Mouse (Mus musculus) MEL (cell line): ENCODE measurements around the gene Bmp7. TPM values are rescaled to one million over a fixed set of nuclear protein-coding genes. Genes with fewer than 3 reads are reported as not detected.

ENCODE experiments used
- DNase-seq: peaks from one replicate; pipeline ENCODE4 v3.0.0; 2011; ENCODE audit warnings: low read depth, low spot score
- H3K27ac ChIP-seq: 2 replicates; pipeline ENCODE4 v1.5.1; 2012; ENCODE audit warnings: low read depth, mild to moderate bottlenecking, control low read depth, low read length, moderate library complexity; ENCODE audit not compliant: control insufficient read depth
- H3K27me3 ChIP-seq, 2 experiments: fragments of 150-350 bp in 1 of 2; sonication (generic) in 1 of 2; 2 replicates each; pipeline ENCODE4 v1.6.1; 2012; ENCODE audit warnings: low read length in 2 of 2, mild to moderate bottlenecking in 2 of 2, improper control_type of control experiment in 1 of 2, moderate library complexity in 1 of 2; ENCODE audit not compliant: insufficient read depth in 2 of 2, control insufficient read depth in 1 of 2
- H3K36me3 ChIP-seq, 2 experiments: 2 replicates each; pipeline ENCODE4 v1.6.1; 2012 to 2014; ENCODE audit warnings: low read length in 2 of 2, improper control_type of control experiment in 1 of 2, inconsistent platforms in 1 of 2, mild to moderate bottlenecking in 1 of 2; ENCODE audit not compliant: insufficient read depth in 2 of 2, control insufficient read depth in 1 of 2
- H3K4me1 ChIP-seq, 2 experiments: fragments of 150-350 bp in 1 of 2; sonication (generic) in 1 of 2; 2 replicates each; pipeline ENCODE4 v1.6.1; 2012; ENCODE audit warnings: low read length in 2 of 2, improper control_type of control experiment in 1 of 2, mild to moderate bottlenecking in 1 of 2; ENCODE audit not compliant: insufficient read depth in 2 of 2, control insufficient read depth in 1 of 2
- H3K4me3 ChIP-seq, 2 experiments: fragments of 150-350 bp in 1 of 2; sonication (generic) in 1 of 2; 2 replicates each; pipeline ENCODE4 v1.5.1; 2012; ENCODE audit warnings: low read depth in 2 of 2, low read length in 2 of 2, mild to moderate bottlenecking in 2 of 2, moderate library complexity in 2 of 2, control low read depth in 1 of 2, improper control_type of control experiment in 1 of 2; ENCODE audit not compliant: control insufficient read depth in 1 of 2, insufficient read depth in 1 of 2
- H3K79me2 ChIP-seq: 2 replicates; pipeline ENCODE4 v1.6.1; 2012; ENCODE audit warnings: mild to moderate bottlenecking, low read length, moderate library complexity; ENCODE audit not compliant: control insufficient read depth, poor library complexity, insufficient read depth
- H3K9ac ChIP-seq: 2 replicates; pipeline ENCODE4 v1.6.1; 2012; ENCODE audit warnings: low read depth, mild to moderate bottlenecking, control low read depth, low read length, moderate library complexity; ENCODE audit not compliant: control insufficient read depth, poor library complexity, severe bottlenecking
- H3K9me3 ChIP-seq: fragments of 150-350 bp; sonication (generic); replicated peaks from 2 replicates; pipeline ENCODE4 v1.6.1; 2012; ENCODE audit warnings: mild to moderate bottlenecking, low read length, improper control_type of control experiment, moderate library complexity; ENCODE audit not compliant: insufficient read depth
- BHLHE40 ChIP-seq: IDR thresholded peaks from 2 replicates; pipeline ENCODE4 v1.6.1; 2012; ENCODE audit warnings: low read depth, mild to moderate bottlenecking, inconsistent platforms, low read length, improper control_type of control experiment, borderline replicate concordance
- CHD1 ChIP-seq: IDR thresholded peaks from 2 replicates; pipeline ENCODE4 v1.6.1; 2012; ENCODE audit warnings: low read depth, mild to moderate bottlenecking, inconsistent platforms, low read length, improper control_type of control experiment
- CTCF ChIP-seq, 3 experiments: IDR thresholded peaks in 2 of 3; conservative IDR thresholded peaks in 1 of 3; 2 replicates each; pipeline ENCODE4 v1.5.1; 2011 to 2012; ENCODE audit warnings: low read length in 3 of 3, low read depth in 2 of 3, mild to moderate bottlenecking in 2 of 3, improper control_type of control experiment in 1 of 3, inconsistent platforms in 1 of 3, mixed read lengths in 1 of 3, moderate library complexity in 1 of 3; ENCODE audit not compliant: control insufficient read depth in 1 of 3, insufficient read depth in 1 of 3, poor library complexity in 1 of 3, severe bottlenecking in 1 of 3
- ELF1 ChIP-seq: IDR thresholded peaks from 2 replicates; pipeline ENCODE4 v1.6.1; 2014; ENCODE audit warnings: low read depth, mild to moderate bottlenecking, inconsistent platforms, low read length, improper control_type of control experiment, moderate library complexity
- GATA1 ChIP-seq: IDR thresholded peaks from 2 replicates; pipeline ENCODE4 v1.6.1; 2011; ENCODE audit warnings: low read depth, low read length, improper control_type of control experiment
- HCFC1 ChIP-seq: IDR thresholded peaks from 2 replicates; pipeline ENCODE4 v1.6.1; 2012; ENCODE audit warnings: low read depth, mild to moderate bottlenecking, inconsistent platforms, low read length, improper control_type of control experiment, moderate library complexity
- JUND ChIP-seq: IDR thresholded peaks from 2 replicates; pipeline ENCODE4 v1.6.1; 2011; ENCODE audit warnings: low read depth, mild to moderate bottlenecking, improper control_type of control experiment, low read length
- MAFK ChIP-seq: IDR thresholded peaks from 2 replicates; pipeline ENCODE4 v1.6.1; 2011; ENCODE audit warnings: low read depth, mild to moderate bottlenecking, low read length, improper control_type of control experiment, borderline replicate concordance
- MAX ChIP-seq: IDR thresholded peaks from 2 replicates; pipeline ENCODE4 v1.6.1; 2011; ENCODE audit warnings: low read length, improper control_type of control experiment
- MYC ChIP-seq: IDR thresholded peaks from 2 replicates; pipeline ENCODE4 v1.6.1; 2011; ENCODE audit warnings: low read depth, mild to moderate bottlenecking, low read length, improper control_type of control experiment, moderate library complexity
- NRF1 ChIP-seq: IDR thresholded peaks from 2 replicates; pipeline ENCODE4 v1.6.1; 2014; ENCODE audit warnings: low read depth, mild to moderate bottlenecking, inconsistent platforms, low read length, improper control_type of control experiment, moderate library complexity; ENCODE audit not compliant: poor library complexity, insufficient read depth, severe bottlenecking
- POLR2AphosphoS5 ChIP-seq: IDR thresholded peaks from 2 replicates; pipeline ENCODE4 v1.6.1; 2012; ENCODE audit warnings: low read depth, borderline replicate concordance, mild to moderate bottlenecking, inconsistent platforms, low read length, moderate library complexity, mixed read lengths
- SIN3A ChIP-seq: IDR thresholded peaks from 2 replicates; pipeline ENCODE4 v1.6.1; 2012; ENCODE audit warnings: low read length, improper control_type of control experiment, inconsistent platforms
- TAL1 ChIP-seq: IDR thresholded peaks from 2 replicates; pipeline ENCODE4 v1.6.1; 2012; ENCODE audit warnings: mild to moderate bottlenecking, inconsistent platforms, low read length, moderate library complexity, mixed read lengths
- TBP ChIP-seq: IDR thresholded peaks from 2 replicates; pipeline ENCODE4 v1.8.0; 2011; ENCODE audit warnings: low read depth, low read length, improper control_type of control experiment
- UBTF ChIP-seq: IDR thresholded peaks from 2 replicates; pipeline ENCODE4 v1.6.1; 2012; ENCODE audit warnings: low read depth, mild to moderate bottlenecking, inconsistent platforms, low read length, improper control_type of control experiment, moderate library complexity, borderline replicate concordance; ENCODE audit not compliant: insufficient read depth
- ZKSCAN1 ChIP-seq: IDR thresholded peaks from 2 replicates; pipeline ENCODE4 v1.6.1; 2012; ENCODE audit warnings: low read depth, mild to moderate bottlenecking, inconsistent platforms, low read length, improper control_type of control experiment, moderate library complexity
- polyA plus RNA-seq, 2 experiments: library from polyadenylated mRNA; stranded (reverse) in 1 of 2; unstranded in 1 of 2; fragments of >175 nt in 1 of 2; fragments of >200 nt in 1 of 2; gene quantifications; 2 replicates each; pipeline versions ENCODE4 v1.2.1 to v1.2.4; 2012; ENCODE audit warnings: low replicate concordance in 2 of 2, low read depth in 1 of 2; ENCODE audit not compliant: insufficient read length in 2 of 2, insufficient read depth in 1 of 2, missing spikeins in 1 of 2
- total RNA-seq: library from RNA; depleted of rRNA; stranded (reverse); fragments of 300-350 nt; gene quantifications from 2 replicates; pipeline ENCODE4 v1.2.3, GENCODE M21; 2012

The Bmp7 gene
- total and polyA plus RNA-seq, 3 experiments, result not detected

DNA sequence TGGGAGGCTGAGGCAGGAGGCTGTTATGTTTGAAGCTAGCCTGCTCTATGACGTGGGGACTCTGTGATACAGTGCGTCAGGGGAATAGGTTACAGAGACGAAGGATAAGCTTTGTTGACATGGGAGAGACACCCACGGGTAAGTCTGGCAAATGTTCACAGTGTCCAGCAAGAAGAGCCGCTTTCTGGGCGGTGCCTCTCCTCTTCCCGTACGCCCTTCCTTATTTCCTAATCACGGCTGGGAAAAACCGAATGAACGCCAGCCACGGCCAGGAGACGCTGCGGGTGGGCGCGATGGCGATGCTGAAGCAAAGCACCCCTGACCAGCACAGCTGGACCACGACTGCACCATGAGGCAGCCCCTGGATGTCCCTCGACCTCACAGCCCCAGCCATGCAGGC is 77.7 kb downstream of the Bmp7 start:
- H3K36me3 ChIP-seq, result no peaks in the 10 kb centered on the region
- H3K27me3 ChIP-seq, result no peaks in the 10 kb centered on the region
- TF ChIP-seq HCFC1, result no peak
- no peaks in the 10 kb centered on the region for H3K4me1 ChIP-seq
- no peak for DNase-seq
- H3K9ac ChIP-seq, result no peak overlapping the region
- H3K27ac ChIP-seq, result no peak overlapping the region
- H3K9me3 ChIP-seq, result no peaks in the 10 kb centered on the region
- H3K79me2 ChIP-seq, result no peaks in the 10 kb centered on the region
- H3K4me3 ChIP-seq, result no peak overlapping the region

DNA sequence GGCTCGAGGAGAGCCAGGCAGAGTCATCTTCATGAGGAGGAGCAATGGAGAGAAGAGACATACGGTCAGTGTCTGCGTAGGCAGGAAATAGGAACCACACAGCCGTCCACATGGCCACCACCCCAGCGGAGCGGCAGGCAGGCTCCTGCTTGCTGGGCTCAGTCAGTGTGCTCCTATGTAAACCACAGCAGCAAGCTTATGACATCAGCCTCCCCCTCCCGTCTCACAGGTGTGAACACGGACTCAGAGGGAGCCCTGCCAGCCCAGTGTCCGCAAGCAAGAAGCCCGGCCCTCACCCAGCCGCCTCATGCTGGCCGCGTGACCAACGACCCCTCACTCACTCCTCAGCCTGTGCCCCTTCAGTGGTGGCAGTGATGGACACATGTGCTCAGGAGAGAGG is 78.5 kb downstream of the Bmp7 start:
- no peak for TF ChIP-seq MYC
- no peak for TF ChIP-seq BHLHE40
- TF ChIP-seq MAFK, result no peak
- no peak for TF ChIP-seq ZKSCAN1
- no peak for TF ChIP-seq NRF1
- no peak for TF ChIP-seq ELF1
- no peak for TF ChIP-seq SIN3A
- no peak for TF ChIP-seq MAX
- no peak for TF ChIP-seq POLR2AphosphoS5
- no peak for TF ChIP-seq CHD1
- no peak for TF ChIP-seq UBTF
- no peak for TF ChIP-seq TAL1
- no peak for TF ChIP-seq TBP
- no peak for TF ChIP-seq GATA1
- TF ChIP-seq CTCF (IDR thresholded peaks at IDR 0.05 in 2 of 3, conservative IDR thresholded peaks at IDR 0.05 in 1 of 3; ENCODE audit: control insufficient read depth in 1 of 3, insufficient read depth in 1 of 3, low read depth in 2 of 3, low read length in 3 of 3, poor library complexity in 1 of 3, severe bottlenecking in 1 of 3), result no peak
- no peak for TF ChIP-seq JUND
- TF ChIP-seq, all 39 proteins: peak for 0
- Histone ChIP-seq H3K27ac (no peak overlapping the region), H3K9ac (no peak overlapping the region), H3K9me3 (no peaks in the 10 kb centered on the region), H3K4me1 (no peaks in the 10 kb centered on the region), H3K79me2 (no peaks in the 10 kb centered on the region), H3K4me3 (no peak overlapping the region), H3K36me3 (no peaks in the 10 kb centered on the region), H3K27me3 (no peaks in the 10 kb centered on the region)
- DNase-seq, result no peak
